In genomic region chr16:85099044-85099443, GRCm38 (mm10) we compare ENCODE assay signal across 19 mouse cellular contexts.
DNase-seq lines count a peak whose midpoint lies in the region; ATAC-seq lines count a peak whose summit lies in the region.
"Had no signal": no experiment of that assay in that cellular context is flagged by ENCODE, and none has a peak within 500 bp of the region (broad histone marks: within the 10 kb centered on the region; RNA-seq: fewer than 3 reads in every experiment).

No protein-coding gene starts in this region.

- peaks cover 28% of the 10 kb centered on the region for H3K4me1 ChIP-seq in heart, embryonic 15.5 days (replicated peaks)
- H3K4me1 ChIP-seq in forebrain, embryonic 13.5 days = peaks cover 38% of the 10 kb centered on the region
- H3K4me1 ChIP-seq: intestine, embryonic 15.5 days had no signal

- 0 out of 2 replicates have a peak overlapping the region, but pooled peaks have one; percentile 32 for H3K27ac ChIP-seq in heart, embryonic 15.5 days
- H3K27ac ChIP-seq in forebrain, embryonic 13.5 days = no peak overlapping the region
- H3K27ac ChIP-seq: gastrocnemius, adult 2 months; hindbrain, embryonic 12.5 days; intestine, embryonic 15.5 days had no signal

- H3K9ac ChIP-seq in heart, embryonic 15.5 days = no peak overlapping the region
- H3K9ac ChIP-seq in forebrain, embryonic 13.5 days = no peak overlapping the region
- H3K9ac ChIP-seq: hindbrain, embryonic 12.5 days; intestine, embryonic 15.5 days had no signal

- H3K27me3 ChIP-seq in heart, embryonic 15.5 days = no peaks in the 10 kb centered on the region
- no peaks in the 10 kb centered on the region for H3K27me3 ChIP-seq in forebrain, embryonic 13.5 days
- H3K27me3 ChIP-seq: hindbrain, embryonic 12.5 days; intestine, embryonic 15.5 days had no signal

- no peak for ATAC-seq in heart, embryonic 15.5 days (replicated peaks; ENCODE audit: insufficient number of reproducible peaks, insufficient read depth, low FRiP score, low read depth)
- no peak for ATAC-seq in forebrain, embryonic 13.5 days
- ATAC-seq: forebrain, embryonic 14.5 days; intestine, embryonic 15.5 days had no signal

- peaks cover 6% of the 10 kb centered on the region; the same call in 1 of the 2 replicates for H3K36me3 ChIP-seq in heart, embryonic 15.5 days
- H3K36me3 ChIP-seq in forebrain, embryonic 13.5 days (ENCODE audit: poor library complexity, severe bottlenecking) = peaks cover 23% of the 10 kb centered on the region
- H3K36me3 ChIP-seq: intestine, embryonic 15.5 days had no signal

- peak; percentile 73 for DNase-seq in heart, adult 11 months
- DNase-seq in heart, postnatal 14 days = no peak
- DNase-seq in heart, postnatal 4 days = no peak
- peak; percentile 43 for DNase-seq in lung, postnatal 36 days
- DNase-seq in lung, postnatal 4 days = no peak
- no peak for DNase-seq in gastrocnemius, postnatal 4 days (ENCODE audit: low spot score in 2 of 2)
- DNase-seq: adrenal gland, postnatal 10 days; cerebellum, adult 11 months; cerebellum, adult 8-10 months; cerebellum, postnatal 25 days; gastrocnemius, adult 2 months; gastrocnemius, postnatal 25 days; heart, postnatal 36 days; kidney, adult 18-20 months had no signal

- H3K9me3 ChIP-seq in heart, embryonic 15.5 days (replicated peaks) = no peaks in the 10 kb centered on the region
- H3K9me3 ChIP-seq in forebrain, embryonic 13.5 days (replicated peaks) = no peaks in the 10 kb centered on the region
- H3K9me3 ChIP-seq: hindbrain, embryonic 12.5 days; intestine, embryonic 15.5 days had no signal

- no peak overlapping the region for H3K4me2 ChIP-seq in heart, embryonic 15.5 days
- H3K4me2 ChIP-seq in forebrain, embryonic 13.5 days = no peak overlapping the region
- H3K4me2 ChIP-seq: hindbrain, embryonic 12.5 days; intestine, embryonic 15.5 days had no signal

- intact Hi-C loops in heart, postnatal 14 days (cut with DNase I) = no loop called here

- 80% methylated on average over 7 of the region's 7 CpGs for WGBS in heart, embryonic 15.5 days
- WGBS in forebrain, embryonic 13.5 days = 91% methylated on average over 7 of the region's 7 CpGs

- H3K4me3 ChIP-seq in heart, embryonic 15.5 days = no peak overlapping the region
- no peak overlapping the region for H3K4me3 ChIP-seq in forebrain, embryonic 13.5 days
- H3K4me3 ChIP-seq: gastrocnemius, adult 2 months; hindbrain, embryonic 12.5 days; intestine, embryonic 15.5 days had no signal

Comparison
In these comparisons a context has a peak if more than half of its experiments do, and no peak if none do; other contexts are left out.
1. DNase-seq: peak in heart, adult 11 months (single experiment) and lung, postnatal 36 days (single experiment); none in heart, postnatal 14 days (0 of 2), heart, postnatal 4 days (single experiment), lung, postnatal 4 days (0 of 2) and gastrocnemius, postnatal 4 days (0 of 2).